Mouse (Mus musculus) lung, postnatal 0 days (tissue): ENCODE data around the gene Mblac1.

Source experiments
- CTCF ChIP-seq: IDR thresholded peaks from 2 replicates; pipeline ENCODE4 v1.5.1; 2016; ENCODE audit warnings: antibody characterized with exemption, mild to moderate bottlenecking
- EP300 ChIP-seq: IDR thresholded peaks from 2 replicates; pipeline ENCODE4 v1.6.1; 2016; ENCODE audit warnings: antibody characterized with exemption, mild to moderate bottlenecking, control low read depth

GRCm38 (mm10) chr5:138229511-138229910, 35.4 kb downstream of the Mblac1 start:
- TF ChIP-seq EP300 (no peak), CTCF (no peak)
